In the genomic region with DNA sequence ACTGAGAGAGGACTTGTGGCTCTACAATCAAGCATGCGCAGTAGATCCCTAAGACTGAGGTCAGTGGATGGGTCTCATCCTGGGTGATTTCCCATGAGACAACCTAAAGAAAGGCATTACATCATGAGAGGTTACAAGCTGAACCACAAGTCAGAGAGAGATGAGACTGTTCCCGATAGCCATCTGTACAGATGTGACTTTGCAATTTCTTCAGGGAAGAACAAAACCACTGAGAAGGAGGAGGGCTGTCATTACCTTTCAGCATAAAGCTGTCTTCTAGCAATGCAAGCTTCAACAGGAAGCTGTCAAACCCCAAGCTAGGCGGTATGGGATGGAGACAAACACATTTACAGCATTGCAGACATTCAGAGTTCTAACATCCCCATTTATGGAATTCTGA, we compare ENCODE assay signal across 8 mouse cellular contexts.
DNase-seq lines count a peak whose midpoint lies in the region; ATAC-seq and TF ChIP-seq lines count a peak whose summit lies in the region.

No protein-coding gene starts in this region.

- WGBS in heart, adult 2 months = 39% methylated on average over 3 of the region's 3 CpGs
- WGBS in liver, embryonic 14.5 days (ENCODE audit: insufficient replicate concordance) = 24% methylated on average over 3 of the region's 3 CpGs
- 46% methylated on average over 3 of the region's 3 CpGs for whole genome bisulfite sequencing in stomach, postnatal 0 days

- ATAC-seq in liver, embryonic 14.5 days (ENCODE audit: insufficient read depth) = no peak
- no peak for ATAC-seq in stomach, postnatal 0 days (ENCODE audit: low FRiP score, low TSS enrichment)

- no peak for TF ChIP-seq CTCF in heart, adult 2 months (IDR thresholded peaks at IDR 0.05)
- TF ChIP-seq CTCF in liver, embryonic 14.5 days (IDR thresholded peaks at IDR 0.05; ENCODE audit: low read depth) = no peak
- no peak for TF ChIP-seq CTCF in stomach, postnatal 0 days (IDR thresholded peaks at IDR 0.05; ENCODE audit: low read depth)

- peak overlapping the region; percentile 32 for H3K4me2 ChIP-seq in liver, embryonic 14.5 days (ENCODE audit: low read depth)
- H3K4me2 ChIP-seq in stomach, postnatal 0 days (replicated peaks; ENCODE audit: low read depth) = peak overlapping the region; percentile 65; the same call in 1 of the 2 replicates

- intact Hi-C loops in heart, adult 2 months (cut with DNase I) = no loop called here
- intact Hi-C loops in heart, postnatal 10 days (cut with DNase I) = no loop called here

- H3K9me3 ChIP-seq in liver, embryonic 14.5 days (ENCODE audit: control insufficient read depth, low read length) = no peaks in the 10 kb centered on the region
- no peaks in the 10 kb centered on the region for H3K9me3 ChIP-seq in stomach, postnatal 0 days (ENCODE audit: control insufficient read depth, low read length)

- TF ChIP-seq POLR2A in heart, adult 2 months (IDR thresholded peaks at IDR 0.05; ENCODE audit: insufficient read depth, low read depth, low read length) = no peak

- peaks cover 10% of the 10 kb centered on the region for H3K36me3 ChIP-seq in heart, adult 2 months (ENCODE audit: control insufficient read depth, insufficient read depth, low read length)
- H3K36me3 ChIP-seq in liver, embryonic 14.5 days (replicated peaks; ENCODE audit: control insufficient read depth, insufficient read depth, low read depth) = no peaks in the 10 kb centered on the region
- no peaks in the 10 kb centered on the region for H3K36me3 ChIP-seq in stomach, postnatal 0 days (ENCODE audit: control insufficient read depth, insufficient read depth, low read length)

- peaks cover 25% of the 10 kb centered on the region for H3K4me1 ChIP-seq in heart, adult 2 months (ENCODE audit: control insufficient read depth, insufficient read depth, low read length)
- H3K4me1 ChIP-seq in liver, embryonic 14.5 days (replicated peaks; ENCODE audit: control insufficient read depth in 2 of 2, insufficient read depth in 2 of 2, low read length in 1 of 2) = peaks cover 4 to 19% of the 10 kb centered on the region in 2 experiments; a peak in 3 of 4 replicates
- H3K4me1 ChIP-seq in stomach, postnatal 0 days (replicated peaks; ENCODE audit: control insufficient read depth, insufficient read depth) = peaks cover 11% of the 10 kb centered on the region

- peaks cover 9% of the 10 kb centered on the region for H3K79me2 ChIP-seq in heart, adult 2 months (replicated peaks; ENCODE audit: control insufficient read depth, insufficient read depth, low read length)

- peak overlapping the region; percentile 70 for H3K27ac ChIP-seq in heart, adult 2 months
- H3K27ac ChIP-seq in liver, embryonic 14.5 days = no peak overlapping the region
- peak overlapping the region; percentile 88 for H3K27ac ChIP-seq in stomach, postnatal 0 days (replicated peaks)

- no peak overlapping the region for H3K9ac ChIP-seq in heart, adult 2 months (ENCODE audit: low read depth, low read length)
- no peak overlapping the region for H3K9ac ChIP-seq in liver, embryonic 14.5 days (replicated peaks)
- peak overlapping the region; percentile 28; the same call in 1 of the 2 replicates for H3K9ac ChIP-seq in stomach, postnatal 0 days (ENCODE audit: low read length)

- no peaks in the 10 kb centered on the region for H3K27me3 ChIP-seq in heart, adult 2 months (ENCODE audit: control insufficient read depth, insufficient read depth, low read length)
- H3K27me3 ChIP-seq in liver, embryonic 14.5 days (ENCODE audit: control insufficient read depth, insufficient read depth, low read length) = no peaks in the 10 kb centered on the region
- H3K27me3 ChIP-seq in stomach, postnatal 0 days (ENCODE audit: control insufficient read depth, insufficient read depth, low read length) = no peaks in the 10 kb centered on the region

- H3K4me3 ChIP-seq in heart, adult 2 months = no peak overlapping the region
- H3K4me3 ChIP-seq in liver, embryonic 14.5 days (ENCODE audit: insufficient read depth in 1 of 2, low read depth in 2 of 2, low read length in 2 of 2) = no peak overlapping the region
- H3K4me3 ChIP-seq in stomach, postnatal 0 days (ENCODE audit: low read depth, low read length) = no peak overlapping the region

- DNase-seq in heart, adult 2 months = no peak
- no peak for DNase-seq in heart, postnatal 10 days
- peak; percentile 19 for DNase-seq in thymus, postnatal 0 days (ENCODE audit: low spot score)
- DNase-seq in thymus, postnatal 36 days = no peak
- DNase-seq in liver, embryonic 14.5 days (ENCODE audit: low read depth in 3 of 3, low spot score in 3 of 3) = no peak
- DNase-seq in stomach, postnatal 0 days (ENCODE audit: low spot score) = no peak
- no peak for DNase-seq in cerebellum, adult 11-12 months
- no peak for DNase-seq in urinary bladder, postnatal 25 days (ENCODE audit: low spot score)

- no peak for TF ChIP-seq EP300 in heart, adult 2 months (IDR thresholded peaks at IDR 0.05; ENCODE audit: insufficient read depth, low read depth, low read length)
- no peak for TF ChIP-seq EP300 in liver, embryonic 14.5 days (IDR thresholded peaks at IDR 0.05; ENCODE audit: low read depth)
- TF ChIP-seq EP300 in stomach, postnatal 0 days (optimal IDR thresholded peaks at IDR 0.05) = no peak
